Mouse (Mus musculus) left cerebral cortex, adult 8-10 months (tissue): ENCODE data around the gene Rftn1. TPM values are rescaled to one million over a fixed set of nuclear protein-coding genes. Genes with fewer than 3 reads are reported as not detected.
"Not testable (repeated sequence)": the region's sequence is repeated elsewhere in the genome, so short reads cannot be mapped to it uniquely, and the experiment has no call there.

Source experiments
- DNase-seq, 2 experiments: peaks; one replicate each; pipeline ENCODE4 v3.0.0; 2022; ENCODE audit warnings: low spot score in 2 of 2
- total RNA-seq, 4 experiments: library from RNA; stranded (reverse); gene quantifications; 2 replicates each; pipeline ENCODE4 v1.2.4; 2022

Rftn1 gene
- total RNA-seq: 10 to 100 TPM; 11.5 to 15.3 (median 13.1) TPM

DNA sequence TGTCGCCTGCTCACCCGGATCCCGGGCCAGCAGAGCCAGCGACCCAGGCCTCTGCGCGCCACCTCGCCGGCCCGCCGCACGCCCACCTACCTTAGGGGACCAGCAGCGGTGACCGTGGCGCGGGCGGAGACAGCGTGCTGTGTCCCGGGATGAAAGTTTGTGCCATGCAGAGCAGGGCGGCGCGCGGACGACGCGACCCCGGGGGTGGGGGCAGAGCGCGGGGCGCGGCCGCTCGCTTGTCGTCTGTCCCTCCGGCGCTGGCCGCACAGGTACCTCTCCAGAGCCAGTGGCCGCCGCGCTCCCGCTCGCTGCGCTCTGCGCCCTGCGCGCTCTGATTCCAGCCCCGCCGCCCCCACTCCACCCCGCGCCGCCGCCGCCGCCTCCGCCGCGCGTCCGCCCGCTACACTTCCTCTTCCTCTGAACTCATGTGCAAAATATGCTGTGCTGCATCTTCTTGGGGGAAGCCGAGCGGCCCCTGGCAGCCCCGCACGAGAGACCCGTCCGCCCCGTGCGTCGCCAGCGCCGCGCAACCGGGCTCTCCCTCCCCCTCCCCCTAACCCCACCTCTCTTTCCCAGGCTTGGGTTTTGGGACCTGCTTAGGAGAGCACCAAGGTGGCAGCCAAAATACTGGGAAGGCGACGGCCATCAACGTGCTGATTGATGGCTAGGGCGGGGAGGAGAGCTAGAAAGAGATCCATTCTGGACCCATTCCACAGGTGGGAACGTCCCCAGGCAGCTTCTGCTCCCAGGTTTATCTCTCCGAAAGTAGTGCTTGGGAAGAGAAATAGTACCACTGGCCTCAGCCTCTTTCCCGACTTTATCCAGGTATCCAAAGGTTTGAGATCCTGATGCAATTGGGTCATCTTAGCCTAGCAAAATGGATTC is at the start of gene Rftn1:
Gene Rftn1, minus strand, starts transcription at position 544 of the 885 bp plus-strand sequence.
- DNase-seq: no peak

- no peak for DNase-seq
Observed at GRCm38 (mm10) chr17:50237818-50238610, 47.5 kb upstream of the Rftn1 start.

DNA sequence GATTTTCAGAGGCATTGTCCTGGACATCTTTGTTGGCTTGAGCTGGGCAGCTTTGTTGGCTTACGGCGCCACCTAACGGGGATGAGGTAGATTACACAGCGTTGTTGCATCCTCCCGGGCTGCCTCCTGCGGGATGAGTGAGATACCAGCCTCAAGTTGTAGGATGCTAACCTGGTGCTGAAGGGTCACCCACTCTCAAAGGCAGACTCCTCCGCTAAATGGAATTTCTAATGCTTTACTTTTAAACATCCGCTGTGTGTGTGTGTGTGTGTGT is 46.9 kb upstream of the Rftn1 start:
- DNase-seq: peak; percentile 69 to 76

- no peak for DNase-seq
Observed at GRCm38 (mm10) chr17:50236702-50237435, 46.4 kb upstream of the Rftn1 start.

GRCm38 (mm10) chr17:50235943-50236701 is 45.6 kb upstream of the Rftn1 start:
- no peak for DNase-seq

DNA sequence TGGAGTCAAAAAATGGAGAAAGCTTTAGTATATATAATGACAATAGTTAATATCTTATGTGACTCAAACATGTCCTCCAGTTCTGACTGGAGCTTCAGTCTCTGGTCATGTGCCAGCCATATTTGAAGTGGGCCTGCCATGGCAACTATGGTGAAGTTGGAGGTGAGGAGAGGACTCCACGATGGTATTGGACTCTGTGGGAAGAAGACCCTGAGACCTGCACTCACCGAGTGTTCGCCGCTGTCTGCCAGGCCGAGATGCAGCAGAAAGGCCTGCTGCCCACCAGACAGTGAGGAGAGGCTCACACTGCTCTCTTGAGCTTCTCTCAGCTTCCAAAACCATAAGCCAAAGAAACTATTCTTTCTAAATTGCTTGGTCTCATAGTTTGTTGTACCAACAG is 43.5 kb upstream of the Rftn1 start:
- DNase-seq: no peak

- no peak for DNase-seq
Observed at GRCm38 (mm10) chr17:50232821-50233220, 42.3 kb upstream of the Rftn1 start.

DNA sequence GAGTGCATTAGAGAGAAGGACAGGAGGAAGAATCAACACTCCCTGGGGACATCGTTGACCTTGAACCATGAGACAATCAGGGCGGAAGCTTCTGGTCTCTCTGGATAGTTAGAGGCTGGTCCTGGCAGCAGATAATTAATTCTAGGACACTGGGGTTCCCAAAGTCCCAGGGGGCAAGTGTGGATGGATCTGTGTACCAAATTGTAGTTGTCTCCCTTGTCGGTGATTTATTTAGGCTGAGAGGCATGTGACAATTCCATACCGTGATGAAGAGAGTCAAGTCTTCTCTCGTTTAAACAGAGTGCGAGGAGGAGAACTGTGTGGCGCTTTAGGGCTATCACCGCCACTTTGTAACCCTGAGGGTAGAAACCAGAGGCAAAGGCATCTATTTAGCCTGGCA is 40.7 kb upstream of the Rftn1 start:
- no peak for DNase-seq

DNA sequence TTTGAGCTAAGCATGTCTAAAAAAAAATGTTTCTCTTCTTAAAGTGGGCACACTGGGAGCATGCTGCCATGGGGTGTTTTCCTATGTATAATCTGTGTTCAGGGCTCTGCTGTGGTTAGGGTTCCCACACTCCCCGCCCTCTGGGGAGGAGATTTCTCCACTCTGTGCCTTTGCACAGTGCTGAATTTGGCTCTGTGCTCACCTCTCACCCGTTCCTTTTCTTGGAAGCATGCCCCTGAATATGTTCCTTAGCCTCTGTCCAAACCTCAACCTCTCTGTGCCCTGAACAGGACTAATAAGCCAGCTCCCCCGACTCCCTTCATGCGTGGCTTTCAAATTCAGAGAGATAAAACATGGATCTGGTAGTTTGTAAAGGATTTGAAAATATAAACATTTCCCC is 39.1 kb upstream of the Rftn1 start:
- no peak for DNase-seq

DNA sequence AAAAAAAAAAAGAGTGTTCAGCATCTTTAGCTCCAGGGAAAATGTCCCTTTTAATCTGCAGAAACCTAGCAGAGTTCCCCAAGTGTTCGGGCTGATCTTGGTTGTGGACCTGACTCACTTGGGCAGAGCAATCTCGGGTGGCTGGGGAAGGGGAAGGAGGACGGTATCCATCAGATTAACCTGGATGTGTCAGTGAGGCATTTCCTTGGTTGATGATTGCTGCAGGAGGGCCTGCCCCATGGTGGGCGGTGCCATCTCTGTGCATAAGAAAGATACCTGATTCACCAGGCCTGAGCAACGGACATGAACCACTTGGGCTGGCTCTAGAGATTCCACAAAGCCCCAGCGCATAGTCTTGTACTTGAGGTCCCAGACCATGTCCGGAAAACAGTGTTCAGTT is 36.9 kb upstream of the Rftn1 start:
- no peak for DNase-seq

GRCm38 (mm10) chr17:50224718-50225117 is 34.2 kb upstream of the Rftn1 start:
- no peak for DNase-seq

GRCm38 (mm10) chr17:50217978-50218377 is 27.5 kb upstream of the Rftn1 start:
- DNase-seq: no peak

DNA sequence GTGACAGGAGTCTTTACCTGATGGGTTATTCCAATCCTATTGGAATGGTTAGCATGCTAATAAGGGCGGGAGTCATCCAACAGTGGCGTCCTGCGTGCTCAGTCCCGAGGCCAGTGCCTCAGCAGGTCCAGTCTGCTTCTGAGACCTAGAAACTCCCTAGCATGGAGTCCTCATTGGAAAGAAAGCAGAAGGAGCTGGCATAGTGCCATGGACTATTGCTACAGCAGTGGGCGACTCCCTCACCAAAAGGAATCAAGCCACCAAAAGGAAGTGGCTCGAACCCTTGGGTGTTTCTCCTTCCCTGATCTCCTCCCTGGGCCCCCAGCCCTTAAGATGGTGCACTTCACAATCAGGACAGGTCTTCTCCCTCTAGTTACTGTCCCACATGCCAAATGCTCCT is 24.6 kb upstream of the Rftn1 start:
- no peak for DNase-seq

GRCm38 (mm10) chr17:50213117-50213516 is 22.6 kb upstream of the Rftn1 start:
- DNase-seq: no peak

- DNase-seq: no peak
Observed at GRCm38 (mm10) chr17:50211816-50212215, 21.3 kb upstream of the Rftn1 start.

DNA sequence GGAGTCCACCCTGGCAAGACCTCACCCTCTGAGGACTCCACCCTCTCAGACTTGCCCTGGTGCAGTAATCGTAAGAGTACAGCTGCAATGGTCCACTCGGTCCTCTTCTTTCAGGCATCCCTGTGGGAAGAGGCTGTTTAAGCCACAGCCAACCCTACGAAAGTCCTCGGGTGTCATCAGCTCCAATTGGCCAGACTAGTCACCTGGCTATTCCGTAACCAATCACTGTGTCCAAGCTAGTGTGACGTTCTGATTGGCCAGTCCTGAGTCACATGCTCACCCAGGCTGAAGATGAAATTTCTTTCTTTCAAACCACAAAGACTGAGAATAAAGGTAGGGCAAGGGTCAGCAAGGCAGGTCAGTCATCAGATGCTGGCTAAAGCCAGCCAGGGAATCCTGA is 19.4 kb upstream of the Rftn1 start:
- no peak for DNase-seq

DNA sequence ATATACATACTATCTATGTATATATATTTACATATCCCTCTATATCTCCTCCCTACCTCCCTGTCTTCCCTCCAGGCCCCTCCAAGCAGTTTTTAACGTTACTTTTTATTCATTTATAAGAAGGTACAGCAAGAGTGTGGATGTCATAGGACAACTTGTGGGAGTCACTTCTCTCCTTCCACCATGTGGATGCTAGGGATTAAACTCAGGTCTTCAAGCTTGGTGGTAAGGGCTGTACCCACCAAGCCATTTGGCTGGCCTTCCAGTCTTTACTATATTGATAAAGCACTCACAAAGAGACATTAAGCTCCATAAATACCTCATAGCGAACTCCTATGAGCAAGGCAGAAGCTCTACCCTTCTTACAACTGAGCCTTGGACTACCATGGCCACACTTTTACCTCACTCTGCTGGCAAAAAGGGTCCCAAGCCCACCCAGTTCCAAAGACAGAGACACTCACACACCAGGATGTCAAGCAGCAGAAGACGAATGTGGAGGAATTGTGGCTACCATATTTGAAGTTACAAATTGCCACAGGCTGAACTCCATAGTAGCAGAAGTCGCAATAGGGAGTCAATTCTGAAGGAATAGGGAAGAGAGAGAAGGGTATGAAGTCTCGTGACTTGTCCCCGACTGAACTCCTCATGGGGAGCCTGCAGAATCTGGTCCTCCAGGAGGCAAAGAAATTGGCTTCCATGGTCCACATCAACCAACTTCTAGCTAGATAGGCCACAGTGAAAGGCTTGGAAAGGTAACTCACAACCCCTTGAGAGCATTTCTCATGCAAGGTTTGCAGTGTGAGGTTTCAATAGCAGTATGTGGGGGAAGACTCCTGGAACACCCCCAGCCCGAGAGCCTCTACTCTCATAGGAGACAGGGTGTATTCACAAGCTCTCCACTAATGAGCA is 17.9 kb upstream of the Rftn1 start:
- DNase-seq: no peak

DNA sequence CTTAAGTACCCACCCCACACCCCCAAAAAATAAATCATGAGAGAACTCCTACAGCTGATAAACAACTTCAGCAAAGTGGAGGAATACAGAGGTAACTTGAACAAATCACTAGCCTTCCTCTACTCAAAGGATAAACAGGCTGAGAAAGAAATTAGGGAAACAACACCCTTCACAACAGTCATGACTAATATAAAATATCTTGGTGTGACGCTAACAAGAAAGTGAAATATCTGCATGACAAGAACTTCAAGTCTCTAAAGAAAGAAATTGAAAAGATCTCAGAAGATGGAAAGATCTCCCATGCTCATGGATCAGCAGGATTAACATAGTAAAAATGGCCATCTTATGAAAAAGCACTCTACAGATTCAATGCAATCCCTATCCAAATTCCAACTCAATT is 15.8 kb upstream of the Rftn1 start:
- DNase-seq: not testable (repeated sequence)

GRCm38 (mm10) chr17:50205840-50206239 is 15.4 kb upstream of the Rftn1 start:
- not testable (repeated sequence) for DNase-seq

DNA sequence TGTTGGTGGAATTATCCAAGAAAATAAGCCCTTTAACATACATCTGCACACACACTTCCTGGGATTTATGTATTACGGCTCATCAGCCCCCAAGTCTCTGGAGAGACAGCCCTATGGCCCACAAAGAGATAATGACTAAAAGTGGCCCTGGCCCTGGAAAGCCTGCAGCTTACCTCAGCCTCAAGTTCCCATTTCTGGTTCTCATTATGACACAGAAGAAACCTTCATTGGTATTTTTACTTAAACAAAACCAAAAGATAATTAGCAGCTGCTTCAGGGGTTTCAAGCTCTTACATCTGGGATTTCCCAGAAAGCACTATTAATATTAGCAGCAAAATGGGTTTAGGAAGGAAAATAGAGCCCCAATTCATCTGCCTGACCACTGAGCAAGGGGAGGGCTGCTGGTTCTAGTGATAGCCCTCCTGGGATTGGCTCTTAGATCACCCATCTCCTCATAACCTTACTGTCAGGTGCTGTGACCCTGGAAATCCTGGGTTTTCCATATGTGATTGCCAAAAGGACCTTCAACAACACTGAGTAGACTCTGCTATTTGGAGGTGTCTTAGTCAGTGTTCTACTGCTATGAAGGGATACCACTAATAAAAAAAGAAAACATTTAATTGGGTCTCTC is 14.8 kb upstream of the Rftn1 start:
- no peak for DNase-seq
